Mouse (Mus musculus) hindbrain, postnatal 0 days (tissue): ENCODE measurements around the gene Kalrn. TPM values are rescaled to one million over a fixed set of nuclear protein-coding genes. Genes with fewer than 3 reads are reported as not detected.

ENCODE experiments used
- ATAC-seq: fragments of 200-750 bp; cut with Nextera tagmentation; 2 replicates; pipeline ENCODE4 v1.8.0; 2017; ENCODE audit warnings: mild to moderate bottlenecking, moderate TSS enrichment, moderate library complexity
- DNase-seq: peaks from one replicate; pipeline ENCODE4 v3.0.0-alpha.2; 2015; ENCODE audit warnings: low spot score
- H3K27ac ChIP-seq: fragments of 300-500 bp; sonication (generic); 2 replicates; pipeline ENCODE4 v1.5.1; 2014; ENCODE audit warnings: mild to moderate bottlenecking
- H3K27me3 ChIP-seq: fragments of 300-500 bp; sonication (generic); 2 replicates; pipeline ENCODE4 v1.6.1; 2014; ENCODE audit warnings: low read length, mixed read lengths; ENCODE audit not compliant: insufficient read depth
- H3K36me3 ChIP-seq: fragments of 300-500 bp; sonication (generic); 2 replicates; pipeline ENCODE4 v1.6.1; 2014; ENCODE audit warnings: low read length, mixed read lengths; ENCODE audit not compliant: insufficient read depth
- H3K4me1 ChIP-seq: fragments of 300-500 bp; sonication (generic); 2 replicates; pipeline ENCODE4 v1.6.1; 2014; ENCODE audit warnings: antibody characterized with exemption, low read length, mixed read lengths; ENCODE audit not compliant: insufficient read depth
- H3K4me2 ChIP-seq: fragments of 300-500 bp; sonication (generic); 2 replicates; pipeline ENCODE4 v1.6.1; 2014; ENCODE audit warnings: low read depth, mild to moderate bottlenecking, low read length, moderate library complexity, mixed read lengths
- H3K4me3 ChIP-seq: fragments of 300-500 bp; sonication (generic); 2 replicates; pipeline ENCODE4 v1.5.1; 2014; ENCODE audit warnings: low read length
- H3K9ac ChIP-seq: fragments of 300-500 bp; sonication (generic); replicated peaks from 2 replicates; pipeline ENCODE4 v1.6.1; 2014; ENCODE audit warnings: mild to moderate bottlenecking, low read length, moderate library complexity, mixed read lengths
- H3K9me3 ChIP-seq: fragments of 300-500 bp; sonication (generic); 2 replicates; pipeline ENCODE4 v1.6.1; 2016; ENCODE audit warnings: low read length, mixed read lengths
- CTCF ChIP-seq: IDR thresholded peaks from 2 replicates; pipeline ENCODE4 v1.5.1; 2016; ENCODE audit warnings: antibody characterized with exemption, control low read depth, low read depth
- WGBS: fragments of 180-500 bp; shearing (Covaris S2); extraction: QIAGEN DNeasy Blood & Tissue Kit; methylation state at CpG from one replicate; pipeline ENCODE4 v1.1.7; 2014; 5-methylcytosine and 5-hydroxymethylcytosine counted together
- polyA plus RNA-seq: library from polyadenylated mRNA; unstranded; fragments of >200 nt; fragmentation: Nextera tagmentation; extraction: Ambion mirVana; gene quantifications from 2 replicates; pipeline ENCODE4 v1.2.1, GENCODE M21; 2015
- total RNA-seq: library from RNA; depleted of rRNA; stranded (reverse); fragments of >200 nt; gene quantifications from 2 replicates; pipeline ENCODE4 v1.2.3, GENCODE M21; 2014

Kalrn gene
- total and polyA plus RNA-seq, 2 experiments from 2014 or later: 17.0 to 107 TPM

- TF ChIP-seq CTCF: no peak
- H3K36me3 ChIP-seq: no peaks in the 10 kb centered on the region
- H3K27ac ChIP-seq: no peak overlapping the region
- no peak overlapping the region for H3K9ac ChIP-seq
- no peaks in the 10 kb centered on the region for H3K27me3 ChIP-seq
- peaks cover 50% of the 10 kb centered on the region for H3K4me1 ChIP-seq
- peak; percentile 6; the same call in 1 of the 2 replicates for ATAC-seq
- H3K4me3 ChIP-seq: no peak overlapping the region
- no peaks in the 10 kb centered on the region for H3K9me3 ChIP-seq
- no peak for DNase-seq
- no peak overlapping the region for H3K4me2 ChIP-seq
- WGBS: 56% methylated on average over 11 of the region's 11 CpGs
Observed at GRCm38 (mm10) chr16:33942341-33942740, 631.0 kb downstream of the Kalrn start.

GRCm38 (mm10) chr16:33941271-33941781, 632.0 kb downstream of the Kalrn start:
- no peak for TF ChIP-seq CTCF
- no peaks in the 10 kb centered on the region for H3K27me3 ChIP-seq
- H3K9ac ChIP-seq: no peak overlapping the region
- DNase-seq (peak; percentile 81), ATAC-seq (peak; percentile 78)
- 21% methylated on average over 11 of the region's 11 CpGs for WGBS
- peaks cover 50% of the 10 kb centered on the region for H3K4me1 ChIP-seq
- H3K9me3 ChIP-seq: no peaks in the 10 kb centered on the region
- H3K4me3 ChIP-seq: no peak overlapping the region
- no peak overlapping the region for H3K4me2 ChIP-seq
- peak overlapping the region; percentile 45 for H3K27ac ChIP-seq
- H3K36me3 ChIP-seq: no peaks in the 10 kb centered on the region

- ATAC-seq (no peak), DNase-seq (peak; percentile 55)
- Histone ChIP-seq H3K4me3 (no peak overlapping the region), H3K4me1 (peaks cover 50% of the 10 kb centered on the region), H3K27me3 (no peaks in the 10 kb centered on the region), H3K36me3 (no peaks in the 10 kb centered on the region), H3K4me2 (no peak overlapping the region), H3K27ac (peak overlapping the region; percentile 16; the same call in 1 of the 2 replicates), H3K9me3 (no peaks in the 10 kb centered on the region), H3K9ac (no peak overlapping the region)
- no peak for TF ChIP-seq CTCF
- WGBS: 62% methylated on average over 5 of the region's 5 CpGs
Observed at GRCm38 (mm10) chr16:33940095-33940494, 633.2 kb downstream of the Kalrn start.

- Histone ChIP-seq H3K9ac (no peak overlapping the region), H3K27me3 (no peaks in the 10 kb centered on the region), H3K4me1 (peaks cover 50% of the 10 kb centered on the region), H3K4me2 (no peak overlapping the region), H3K9me3 (no peaks in the 10 kb centered on the region), H3K4me3 (no peak overlapping the region), H3K36me3 (no peaks in the 10 kb centered on the region), H3K27ac (no peak overlapping the region)
- no peak for DNase-seq
- 62% methylated on average over 9 of the region's 9 CpGs for WGBS
- ATAC-seq: no peak
- TF ChIP-seq CTCF: no peak
Observed at GRCm38 (mm10) chr16:33939636-33940035, 633.7 kb downstream of the Kalrn start.

- peaks cover 52% of the 10 kb centered on the region for H3K4me1 ChIP-seq
Observed at GRCm38 (mm10) chr16:33939133-33939531, 634.2 kb downstream of the Kalrn start.

GRCm38 (mm10) chr16:33938311-33939132, 634.8 kb downstream of the Kalrn start:
- DNase-seq (no peak), ATAC-seq (no peak)
- WGBS: 56% methylated on average over 12 of the region's 12 CpGs
- H3K9ac ChIP-seq: no peak overlapping the region
- H3K4me3 ChIP-seq: no peak overlapping the region
- H3K27ac ChIP-seq: no peak overlapping the region
- H3K9me3 ChIP-seq: no peaks in the 10 kb centered on the region
- no peak for TF ChIP-seq CTCF
- H3K36me3 ChIP-seq: no peaks in the 10 kb centered on the region
- H3K27me3 ChIP-seq: no peaks in the 10 kb centered on the region
- peaks cover 51% of the 10 kb centered on the region for H3K4me1 ChIP-seq
- no peak overlapping the region for H3K4me2 ChIP-seq

More at GRCm38 (mm10) chr16:33939133-33939531, 634.2 kb downstream of the Kalrn start:
- H3K27me3 ChIP-seq: no peaks in the 10 kb centered on the region
- DNase-seq: no peak
- no peaks in the 10 kb centered on the region for H3K9me3 ChIP-seq
- H3K4me2 ChIP-seq: no peak overlapping the region
- no peak overlapping the region for H3K4me3 ChIP-seq
- no peak for ATAC-seq
- TF ChIP-seq CTCF: no peak
- WGBS: 72% methylated on average over 2 of the region's 2 CpGs
- no peak overlapping the region for H3K9ac ChIP-seq
- H3K36me3 ChIP-seq: no peaks in the 10 kb centered on the region
- no peak overlapping the region for H3K27ac ChIP-seq

GRCm38 (mm10) chr16:33937567-33937966, 635.8 kb downstream of the Kalrn start:
- Histone ChIP-seq H3K4me2 (no peak overlapping the region), H3K9ac (no peak overlapping the region), H3K27me3 (no peaks in the 10 kb centered on the region), H3K9me3 (no peaks in the 10 kb centered on the region), H3K4me1 (peaks cover 51% of the 10 kb centered on the region), H3K4me3 (no peak overlapping the region), H3K36me3 (no peaks in the 10 kb centered on the region), H3K27ac (no peak overlapping the region)
- DNase-seq: peak; percentile 42
- no peak for TF ChIP-seq CTCF
- 50% methylated on average over 8 of the region's 8 CpGs for WGBS
- peak; percentile 22; the same call in 1 of the 2 replicates for ATAC-seq
